Mouse (Mus musculus) WW6 (cell line): ENCODE results near the gene Sim2.

Experiments
- DNase-seq: peaks from one replicate; pipeline ENCODE4 v3.0.0-alpha.2; 2013; ENCODE audit warnings: low read depth, low spot score

Sim2 gene

DNA sequence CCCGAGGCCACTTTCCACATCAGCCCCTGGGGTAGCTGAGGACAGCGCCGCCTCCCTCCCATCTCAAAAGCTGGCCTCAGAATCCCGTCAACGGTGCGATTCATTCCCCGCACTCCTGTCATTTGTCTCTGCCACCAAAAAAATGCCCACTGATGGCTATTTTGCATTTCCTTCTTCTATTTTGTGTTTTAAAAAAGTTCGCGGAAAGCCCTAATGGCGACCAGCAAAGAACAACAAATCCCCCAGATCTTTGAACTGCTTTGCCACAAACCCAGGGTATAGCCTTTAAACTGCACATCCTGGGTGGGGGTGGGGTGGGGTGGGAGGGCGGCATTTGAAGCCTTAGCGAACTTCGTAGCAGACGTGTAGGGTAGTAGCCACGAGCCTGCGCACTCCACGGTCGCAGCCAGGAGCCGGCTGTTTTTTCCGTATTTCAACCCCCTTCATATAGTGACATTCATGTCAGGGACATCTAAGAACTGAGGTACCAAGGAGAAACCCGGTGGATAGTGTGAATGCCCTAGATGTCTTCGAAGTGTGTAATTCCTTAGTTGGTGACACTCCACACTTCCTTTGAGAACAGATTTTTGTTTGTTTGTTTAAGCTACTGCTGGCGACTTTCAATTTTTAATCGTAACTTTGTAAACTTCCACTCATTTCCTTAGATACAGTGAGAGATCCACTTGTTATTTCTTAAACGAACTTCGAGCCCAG lies 10.5 kb downstream of the Sim2 start:
- DNase-seq, result no peak

GRCm38 (mm10) chr16:94096479-94096878 lies 11.7 kb downstream of the Sim2 start:
- DNase-seq, result no peak

DNA sequence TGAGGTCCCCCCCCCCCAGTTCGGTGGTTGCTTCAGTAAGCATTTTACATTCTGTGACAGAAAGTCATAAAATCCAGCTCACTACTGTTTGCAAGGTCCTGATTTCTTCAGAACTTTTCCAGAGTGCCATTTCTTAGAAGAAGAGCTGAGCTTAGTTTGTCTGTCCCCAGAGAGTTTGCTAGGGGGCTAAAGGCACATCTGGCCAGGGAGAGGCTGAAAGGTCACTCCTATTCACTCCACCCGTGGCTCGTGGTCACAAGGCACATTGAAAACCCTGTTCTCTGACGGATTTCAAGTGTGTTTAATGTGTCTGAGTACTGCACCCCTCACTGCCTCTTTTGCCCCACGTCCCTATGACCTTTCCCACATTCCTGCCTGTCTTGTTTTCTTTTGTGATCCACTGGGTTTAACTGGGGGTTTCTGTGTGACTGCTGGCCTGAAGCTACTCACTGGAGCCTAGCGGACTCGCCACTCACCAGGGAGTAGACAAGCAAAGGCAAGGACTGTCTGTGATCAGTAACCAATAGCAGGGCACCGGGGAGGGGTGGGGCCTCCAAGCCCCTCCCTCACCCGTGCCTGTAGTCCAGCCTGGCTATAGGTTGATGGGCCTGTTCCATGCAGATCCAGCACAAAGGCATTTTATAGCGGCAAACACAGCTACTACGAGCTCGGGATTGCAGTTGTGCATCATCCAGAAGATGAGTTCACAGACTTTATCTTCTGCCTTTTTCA lies 13.2 kb downstream of the Sim2 start:
- DNase-seq, result no peak

DNA sequence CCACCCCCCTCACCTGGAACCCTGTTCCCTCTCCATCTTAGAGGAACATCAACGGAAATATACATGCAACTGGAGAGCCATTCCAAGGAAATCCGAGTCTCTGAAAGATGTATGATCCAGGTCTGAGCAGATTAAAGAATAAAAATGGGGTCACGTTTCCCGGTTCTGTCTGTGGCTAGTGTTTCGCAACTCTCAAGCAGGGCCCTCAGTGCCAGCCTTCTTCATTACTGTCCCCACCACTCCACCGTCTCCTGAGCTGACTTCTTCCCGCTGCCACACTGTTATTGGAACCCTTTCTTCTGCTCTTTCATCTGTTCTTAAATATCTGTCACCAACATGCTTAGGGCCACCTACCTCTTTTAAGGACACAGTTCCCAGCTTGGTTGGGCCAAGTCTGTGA lies 28.4 kb downstream of the Sim2 start:
- no peak for DNase-seq

GRCm38 (mm10) chr16:94114693-94115092 lies 30.0 kb downstream of the Sim2 start:
- DNase-seq, result no peak

DNA sequence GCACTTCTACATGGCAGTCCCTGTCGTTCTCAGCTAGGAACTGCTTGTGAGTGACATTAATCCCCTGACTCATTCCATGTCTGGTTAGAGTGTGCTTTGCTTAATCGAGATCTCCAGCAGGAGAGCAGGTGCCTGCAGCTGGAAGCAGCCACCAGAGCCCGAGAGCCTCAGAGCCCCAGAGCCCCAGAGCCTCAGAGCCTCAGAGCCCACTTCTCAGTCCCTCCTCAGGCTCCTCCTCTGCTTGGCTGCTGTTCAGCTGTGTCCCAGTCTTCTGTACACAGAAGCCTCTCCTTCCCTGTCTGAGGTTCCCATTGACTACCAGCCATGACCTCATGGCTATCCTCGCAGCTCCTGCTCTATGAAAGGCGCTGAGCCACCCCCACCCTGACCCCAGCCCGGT lies 32.6 kb downstream of the Sim2 start:
- DNase-seq, result no peak

DNA sequence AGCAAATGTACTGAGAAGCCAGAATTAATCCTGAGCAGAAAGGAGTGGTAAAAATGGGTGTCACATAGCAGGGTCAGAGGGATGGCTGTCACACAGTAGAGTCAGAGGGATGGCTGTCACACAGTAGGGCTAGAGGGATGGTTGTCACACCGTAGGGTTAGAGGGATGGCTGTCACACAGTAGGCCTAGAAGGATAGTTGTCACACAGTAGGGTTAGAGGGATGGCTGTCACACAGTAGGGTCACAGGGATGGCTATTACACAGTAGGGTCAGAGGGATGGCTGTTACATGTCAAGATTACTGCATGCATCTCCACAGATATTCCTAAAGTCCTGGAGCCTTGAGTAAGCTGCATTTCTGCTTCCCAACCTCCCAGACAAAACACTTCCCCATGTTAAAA lies 33.7 kb downstream of the Sim2 start:
- DNase-seq, result no peak

- no peak for DNase-seq
Measured at GRCm38 (mm10) chr16:94122347-94122746, 37.6 kb downstream of the Sim2 start.

DNA sequence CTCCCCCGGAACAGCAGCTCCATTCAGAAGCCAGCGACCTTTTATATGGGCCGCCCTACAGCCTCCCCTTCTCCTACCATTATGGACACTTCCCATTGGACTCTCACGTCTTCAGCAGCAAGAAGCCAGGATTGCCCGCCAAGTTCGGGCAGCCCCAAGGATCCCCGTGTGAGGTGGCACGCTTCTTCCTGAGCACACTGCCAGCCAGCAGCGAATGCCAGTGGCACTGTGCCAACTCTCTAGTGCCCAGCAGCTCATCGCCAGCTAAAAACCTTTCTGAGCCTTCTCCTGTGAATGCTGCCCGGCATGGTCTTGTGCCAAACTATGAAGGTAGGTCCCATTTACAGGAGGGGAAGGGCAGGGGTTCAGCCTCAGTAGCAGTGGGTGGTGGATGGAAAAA lies 38.5 kb downstream of the Sim2 start:
- DNase-seq, result no peak

- DNase-seq, result peak; percentile 14
Measured at GRCm38 (mm10) chr16:94125172-94125981, 40.6 kb downstream of the Sim2 start.

GRCm38 (mm10) chr16:94126200-94126599 lies 41.5 kb downstream of the Sim2 start:
- no peak for DNase-seq

DNA sequence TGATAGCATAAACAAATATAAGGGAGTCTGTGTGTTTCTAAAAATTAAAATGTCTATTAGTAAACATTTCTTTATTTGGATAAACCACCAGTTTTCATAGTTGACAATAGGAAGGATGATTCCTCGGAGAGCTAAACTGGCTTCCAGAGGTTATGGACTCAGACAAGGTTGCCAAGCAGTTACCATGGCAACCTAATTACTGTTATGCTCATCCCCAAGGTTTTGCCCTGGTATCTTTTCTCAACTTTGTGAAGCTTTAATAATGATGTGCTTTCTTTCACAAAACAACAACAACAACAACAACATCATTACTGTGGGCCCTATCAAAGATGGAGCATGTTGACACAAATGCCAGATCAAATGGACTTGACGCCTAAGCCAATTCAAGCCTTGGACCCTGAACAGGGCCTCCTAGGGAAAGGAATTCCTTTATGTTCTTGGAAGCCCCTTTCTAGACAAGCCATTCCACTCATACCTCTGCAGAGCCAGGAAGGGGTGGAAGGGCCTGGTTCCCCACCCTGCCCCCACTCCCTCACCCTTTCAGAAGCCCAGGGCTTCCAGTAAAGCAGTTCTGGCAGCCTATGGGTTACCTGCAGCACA lies 43.6 kb downstream of the Sim2 start:
- DNase-seq, result no peak

DNA sequence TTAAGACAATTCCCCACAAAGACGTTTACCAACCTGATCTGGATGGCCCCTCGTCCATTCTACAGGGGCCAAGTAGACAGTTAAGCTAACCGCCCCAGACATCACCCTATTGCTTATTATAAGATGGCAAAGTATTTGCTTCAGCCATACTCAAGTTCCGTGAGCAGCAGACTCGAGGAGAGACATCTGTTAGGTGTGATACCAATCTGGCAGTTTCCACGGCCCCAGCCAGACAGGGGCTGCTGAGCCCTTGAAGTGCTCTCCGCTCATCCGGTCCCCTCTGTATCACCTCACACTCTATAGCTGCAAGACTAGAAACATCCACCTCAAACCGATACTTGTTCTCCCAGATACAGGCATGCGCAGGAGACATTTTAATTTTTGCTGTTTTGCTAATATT lies 49.5 kb downstream of the Sim2 start:
- no peak for DNase-seq

DNA sequence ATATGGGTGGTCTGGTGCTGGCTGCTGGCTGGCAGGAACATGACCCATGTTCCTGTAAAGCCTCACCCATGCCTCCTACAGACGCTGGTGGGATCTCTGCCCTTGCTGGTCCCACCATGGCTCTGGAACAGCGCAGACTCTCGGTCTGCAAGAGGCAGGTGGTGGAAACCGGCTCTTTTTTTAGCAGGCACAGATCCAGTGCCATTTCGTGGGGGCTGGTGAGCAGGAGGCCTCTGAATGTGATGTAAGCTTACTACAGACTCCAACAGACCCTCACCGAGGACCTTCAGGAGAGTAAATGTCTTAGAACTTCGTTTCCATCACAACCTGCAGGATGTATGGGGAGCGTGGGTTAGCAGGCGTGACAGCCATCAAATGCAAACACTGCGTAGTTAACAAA lies 56.0 kb downstream of the Sim2 start:
- DNase-seq, result no peak

DNA sequence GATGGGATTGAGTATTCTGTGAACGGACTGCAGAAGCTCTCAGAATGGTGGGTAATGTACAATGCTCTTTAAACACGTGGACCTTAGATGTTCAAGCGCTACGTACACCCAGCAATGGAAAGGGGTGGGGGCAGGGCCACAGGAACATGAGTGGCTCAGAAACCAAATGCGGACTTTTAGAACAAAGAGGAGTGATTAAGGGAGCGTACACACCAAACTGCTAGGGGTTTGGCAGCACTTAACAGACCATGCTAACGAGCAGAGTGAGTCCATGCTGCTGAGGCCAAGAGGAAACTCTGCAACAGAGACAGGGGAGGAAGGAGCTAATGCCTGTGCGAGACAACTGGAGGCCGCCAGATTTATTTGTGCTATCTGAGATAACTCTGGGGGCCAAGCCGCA lies 58.6 kb downstream of the Sim2 start:
- DNase-seq, result no peak

GRCm38 (mm10) chr16:94148139-94148538 lies 63.4 kb downstream of the Sim2 start:
- no peak for DNase-seq

DNA sequence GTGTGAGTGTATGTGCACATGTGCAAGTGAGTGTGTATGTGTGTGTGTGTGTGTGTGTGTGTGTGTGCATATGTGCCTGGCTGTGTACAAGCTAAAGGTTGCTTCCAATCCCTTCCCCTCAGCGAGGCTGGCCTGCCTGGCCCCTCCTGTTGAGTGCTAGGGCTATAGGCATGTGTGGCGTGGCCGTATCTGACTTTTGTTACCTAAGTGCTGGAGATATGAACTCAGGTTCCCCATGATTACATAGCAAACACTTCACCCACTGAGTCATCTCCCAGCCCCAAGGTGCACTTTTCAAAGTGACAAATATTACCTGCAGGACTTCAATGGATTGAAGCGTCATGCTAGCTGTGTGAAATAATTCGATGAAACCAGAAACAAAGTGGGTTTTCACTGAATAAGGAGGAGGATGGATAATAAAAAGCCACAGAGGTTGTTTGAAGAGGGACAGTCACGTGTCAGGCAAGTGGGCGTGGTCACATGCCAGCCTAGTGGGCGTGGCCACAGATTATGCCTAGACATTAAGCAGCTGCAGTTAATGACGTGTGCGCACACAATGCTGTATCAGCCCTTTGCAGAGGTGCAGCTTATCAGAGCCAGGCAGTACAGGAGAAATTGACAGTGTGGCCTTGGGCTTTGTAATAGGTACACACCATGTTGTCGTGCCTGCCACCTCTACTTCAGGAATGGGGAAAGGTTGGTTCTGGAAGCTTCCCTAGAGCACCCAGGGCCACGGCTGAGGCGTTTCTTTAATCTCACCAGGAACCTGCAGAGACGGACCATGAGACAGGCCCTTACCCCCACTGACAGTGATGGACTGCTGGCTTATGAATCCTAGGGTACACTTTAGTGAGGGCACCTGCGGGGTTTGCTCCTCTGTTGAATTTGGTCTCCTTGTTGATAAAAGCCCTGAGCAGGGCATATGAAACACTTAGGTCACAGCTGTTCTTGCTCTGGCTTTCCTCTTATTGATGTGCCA lies 65.7 kb downstream of the Sim2 start:
- no peak for DNase-seq

GRCm38 (mm10) chr16:94155041-94155653 lies 70.4 kb downstream of the Sim2 start:
- no peak for DNase-seq

GRCm38 (mm10) chr16:94157819-94158218 lies 73.1 kb downstream of the Sim2 start:
- DNase-seq, result no peak

DNA sequence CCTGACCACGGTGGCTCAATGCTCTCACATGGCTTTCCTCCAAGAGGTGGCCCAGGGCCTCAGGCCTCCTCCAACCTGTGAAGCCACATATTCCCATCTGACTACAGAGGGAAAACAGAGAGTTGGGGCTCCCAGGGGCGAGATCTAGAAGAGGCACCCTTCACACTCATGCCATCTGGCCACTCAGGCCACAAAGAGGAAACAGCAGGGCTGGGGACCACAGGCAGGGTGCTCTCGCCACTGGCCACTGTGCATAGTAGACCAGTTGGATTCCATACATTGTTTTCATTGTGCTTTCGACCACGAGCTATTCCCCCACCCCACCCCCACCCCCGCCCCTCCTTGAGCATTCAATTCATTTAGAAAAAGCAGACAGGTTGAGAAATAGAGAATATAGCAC lies 77.3 kb downstream of the Sim2 start:
- DNase-seq, result no peak

GRCm38 (mm10) chr16:94163051-94163450 lies 78.3 kb downstream of the Sim2 start:
- DNase-seq, result no peak
